ENCODE assay signal across 7 mouse cellular contexts in genomic region chr10:43002066-43002678, GRCm38 (mm10).
DNase-seq lines count a peak whose midpoint lies in the region; ATAC-seq lines count a peak whose summit lies in the region.

No protein-coding gene starts in this region.

- H3K9ac ChIP-seq in kidney, embryonic 14.5 days (ENCODE audit: low read depth, low read length) = peak overlapping the region; percentile 52

- 3% methylated on average over 12 of the region's 13 CpGs for WGBS in heart, embryonic 10.5 days
- 6% methylated on average over 13 of the region's 13 CpGs for WGBS in kidney, embryonic 14.5 days

- peak; percentile 66 for DNase-seq in embryo, embryonic 10.5 days (ENCODE audit: low spot score)
- DNase-seq in heart, embryonic 10.5 days (ENCODE audit: low spot score) = no peak
- DNase-seq in lung, postnatal 4 days = peak; percentile 46 to 58
- no peak for DNase-seq in cerebellum, postnatal 25 days
- no peak for DNase-seq in cerebellum, adult 8-10 months
- DNase-seq in layer of hippocampus, postnatal 36 days = no peak

- no peaks in the 10 kb centered on the region for H3K9me3 ChIP-seq in heart, embryonic 10.5 days
- H3K9me3 ChIP-seq in kidney, embryonic 14.5 days (ENCODE audit: control insufficient read depth, low read length) = no peaks in the 10 kb centered on the region

- H3K36me3 ChIP-seq in heart, embryonic 10.5 days = no peaks in the 10 kb centered on the region
- H3K36me3 ChIP-seq in kidney, embryonic 14.5 days (ENCODE audit: control insufficient read depth, insufficient read depth, low read length) = no peaks in the 10 kb centered on the region

- peaks cover 21% of the 10 kb centered on the region for H3K4me1 ChIP-seq in heart, embryonic 10.5 days
- peaks cover 16% of the 10 kb centered on the region for H3K4me1 ChIP-seq in kidney, embryonic 14.5 days (ENCODE audit: control insufficient read depth, insufficient read depth, low read length)

- H3K4me3 ChIP-seq in heart, embryonic 10.5 days = peak overlapping the region; percentile 61
- peak overlapping the region; percentile 46 for H3K4me3 ChIP-seq in kidney, embryonic 14.5 days (ENCODE audit: low read length)

- ATAC-seq in kidney, embryonic 14.5 days (ENCODE audit: low FRiP score, low TSS enrichment) = peak; percentile 58; the same call in 1 of the 2 replicates

- H3K27ac ChIP-seq in heart, embryonic 10.5 days = peak overlapping the region; percentile 81
- H3K27ac ChIP-seq in kidney, embryonic 14.5 days (ENCODE audit: low read depth, low read length) = peak overlapping the region; percentile 62; the same call in 1 of the 2 replicates

- H3K4me2 ChIP-seq in kidney, embryonic 14.5 days (replicated peaks; ENCODE audit: low read depth, low read length) = peak overlapping the region; percentile 94

- H3K27me3 ChIP-seq in heart, embryonic 10.5 days (ENCODE audit: insufficient read depth, poor library complexity, severe bottlenecking) = peaks cover 13% of the 10 kb centered on the region; the same call in 1 of the 2 replicates
- H3K27me3 ChIP-seq in kidney, embryonic 14.5 days (ENCODE audit: control insufficient read depth, insufficient read depth, low read length) = no peaks in the 10 kb centered on the region

Comparison
In these comparisons a context has a peak if more than half of its experiments do, and no peak if none do; other contexts are left out.
1. DNase-seq: peak in embryo, embryonic 10.5 days (single experiment) and lung, postnatal 4 days (2 of 2); none in heart, embryonic 10.5 days (single experiment), cerebellum, postnatal 25 days (0 of 2), cerebellum, adult 8-10 months (single experiment) and layer of hippocampus, postnatal 36 days (0 of 2).